Mouse (Mus musculus): ENCODE results near the gene Troap. TPM values are rescaled to one million over a fixed set of nuclear protein-coding genes. Genes with fewer than 3 reads are reported as not detected.

The Troap gene
- total RNA-seq, 2 experiments from 2014 or later: 11.9 to 28.1 TPM

Other genes starting within 250 kb of the Troap start
- 20.2 and 21.5 TPM in 2 replicates for gene Prkag1, start 243.1 kb upstream of the Troap start, total RNA-seq (2015; ENCODE audit: low replicate concordance)
- gene Prkag1, start 243.1 kb upstream of the Troap start, total RNA-seq (2017; ENCODE audit: low replicate concordance): 35.1 and 37.9 TPM in 2 replicates
- gene Kmt2d, start 203.4 kb upstream of the Troap start, total RNA-seq (2015; ENCODE audit: low replicate concordance): 23.0 and 28.1 TPM in 2 replicates
- gene Kmt2d, start 203.4 kb upstream of the Troap start, total RNA-seq (2017; ENCODE audit: low replicate concordance): 27.9 and 31.8 TPM in 2 replicates
- 2.1 TPM in 1 of 2 replicates, not detected in the other for gene Rhebl1, start 180.0 kb upstream of the Troap start, total RNA-seq (2015; ENCODE audit: low replicate concordance)
- gene Rhebl1, start 180.0 kb upstream of the Troap start, total RNA-seq (2017; ENCODE audit: low replicate concordance): 0.98 and 1.8 TPM in 2 replicates
- not detected in 2 replicates for gene Dhh, start 176.0 kb upstream of the Troap start, total RNA-seq (2015; ENCODE audit: low replicate concordance)
- not detected in 2 replicates for gene Dhh, start 176.0 kb upstream of the Troap start, total RNA-seq (2017; ENCODE audit: low replicate concordance)
- 2.3 and 3.3 TPM in 2 replicates for gene Lmbr1l, start 156.3 kb upstream of the Troap start, total RNA-seq (2015; ENCODE audit: low replicate concordance)
- gene Lmbr1l, start 156.3 kb upstream of the Troap start, total RNA-seq (2017; ENCODE audit: low replicate concordance): 10.6 and 12.8 TPM in 2 replicates
- 804 and 902 TPM in 2 replicates for gene Tuba1b, start 140.0 kb upstream of the Troap start, total RNA-seq (2015; ENCODE audit: low replicate concordance)
- 180 and 247 TPM in 2 replicates for gene Tuba1b, start 140.0 kb upstream of the Troap start, total RNA-seq (2017; ENCODE audit: low replicate concordance)
- gene Gm49450, start 121.0 kb upstream of the Troap start, total RNA-seq (2015; ENCODE audit: low replicate concordance): not detected in 2 replicates
- 4.7 TPM in 1 of 2 replicates, not detected in the other for gene Gm49450, start 121.0 kb upstream of the Troap start, total RNA-seq (2017; ENCODE audit: low replicate concordance)
- 15.3 and 19.6 TPM in 2 replicates for gene Tuba1a, start 120.9 kb upstream of the Troap start, total RNA-seq (2015; ENCODE audit: low replicate concordance)
- gene Tuba1a, start 120.9 kb upstream of the Troap start, total RNA-seq (2017; ENCODE audit: low replicate concordance): 4.3 and 5.9 TPM in 2 replicates
- 73.8 and 96.1 TPM in 2 replicates for gene Tuba1c, start 44.7 kb upstream of the Troap start, total RNA-seq (2015; ENCODE audit: low replicate concordance)
- 36.4 and 46.4 TPM in 2 replicates for gene Tuba1c, start 44.7 kb upstream of the Troap start, total RNA-seq (2017; ENCODE audit: low replicate concordance)
- gene Prph, start 19.4 kb upstream of the Troap start, total RNA-seq (2015; ENCODE audit: low replicate concordance): not detected in 2 replicates
- gene Prph, start 19.4 kb upstream of the Troap start, total RNA-seq (2017; ENCODE audit: low replicate concordance): not detected in 2 replicates
- not detected in 2 replicates for gene C1ql4, start 13.2 kb downstream of the Troap start, total RNA-seq (2015; ENCODE audit: low replicate concordance)
- gene C1ql4, start 13.2 kb downstream of the Troap start, total RNA-seq (2017; ENCODE audit: low replicate concordance): not detected in 2 replicates
- not detected in 2 replicates for gene Dnajc22, start 18.6 kb downstream of the Troap start, total RNA-seq (2015; ENCODE audit: low replicate concordance)
- gene Dnajc22, start 18.6 kb downstream of the Troap start, total RNA-seq (2017; ENCODE audit: low replicate concordance): not detected in 2 replicates
- gene Spats2, start 51.3 kb downstream of the Troap start, total RNA-seq (2015; ENCODE audit: low replicate concordance): not detected in 2 replicates
- gene Spats2, start 51.3 kb downstream of the Troap start, total RNA-seq (2017; ENCODE audit: low replicate concordance): 2.6 TPM in 1 of 2 replicates, not detected in the other
- not detected in 2 replicates for gene Kcnh3, start 150.3 kb downstream of the Troap start, total RNA-seq (2015; ENCODE audit: low replicate concordance)
- not detected in 2 replicates for gene Kcnh3, start 150.3 kb downstream of the Troap start, total RNA-seq (2017; ENCODE audit: low replicate concordance)
- 13.8 and 14.2 TPM in 2 replicates for gene Mcrs1, start 177.4 kb downstream of the Troap start, total RNA-seq (2015; ENCODE audit: low replicate concordance)
- 12.5 and 20.0 TPM in 2 replicates for gene Mcrs1, start 177.4 kb downstream of the Troap start, total RNA-seq (2017; ENCODE audit: low replicate concordance)
- gene Prpf40b, start 220.5 kb downstream of the Troap start, total RNA-seq (2015; ENCODE audit: low replicate concordance): 2.3 TPM in 1 of 2 replicates, not detected in the other
- gene Prpf40b, start 220.5 kb downstream of the Troap start, total RNA-seq (2017; ENCODE audit: low replicate concordance): 1.4 and 2.0 TPM in 2 replicates
- 0.63 TPM in 1 of 2 replicates, not detected in the other for gene Fam186b, start 221.3 kb downstream of the Troap start, total RNA-seq (2015; ENCODE audit: low replicate concordance)
- not detected in 2 replicates for gene Fam186b, start 221.3 kb downstream of the Troap start, total RNA-seq (2017; ENCODE audit: low replicate concordance)